Mouse (Mus musculus): ENCODE measurements around the gene Pef1. TPM values are rescaled to one million over a fixed set of nuclear protein-coding genes. Genes with fewer than 3 reads are reported as not detected.
A peak's percentile ranks its signal among the peaks of the same experiment; 100 is the strongest.

The Pef1 gene
- polyA plus RNA-seq, 1 experiment, result not detected

GRCm38 (mm10) chr4:130107444-130108131 lies 5.2 kb downstream of the Pef1 start:
- Histone ChIP-seq H3K4me1 (ENCODE audit: control insufficient read depth, insufficient read depth, low read length) (peaks cover 19% of the 10 kb centered on the region), H3K4me3 (ENCODE audit: insufficient read depth, low read depth, low read length) (peak overlapping the region; percentile 92), H3K27ac (ENCODE audit: insufficient read depth, low read depth, low read length) (peak overlapping the region; percentile 77)
- WGBS, result under 1% methylated on average over 39 of the region's 39 CpGs
- TF ChIP-seq POLR2A (IDR thresholded peaks at IDR 0.05; ENCODE audit: insufficient read depth, low read depth, low read length), result peak; percentile 12; the same call in 1 of the 2 replicates
- no peak for TF ChIP-seq CTCF (IDR thresholded peaks at IDR 0.05; ENCODE audit: insufficient read depth, low read depth, low read length)

GRCm38 (mm10) chr4:130108929-130109328 lies 6.6 kb downstream of the Pef1 start:
- Histone ChIP-seq H3K4me1 (ENCODE audit: control insufficient read depth, insufficient read depth, low read length) (peaks cover 23% of the 10 kb centered on the region), H3K27ac (ENCODE audit: insufficient read depth, low read depth, low read length) (no peak overlapping the region), H3K4me3 (ENCODE audit: insufficient read depth, low read depth, low read length) (no peak overlapping the region)
- 84% methylated on average over 3 of the region's 3 CpGs for WGBS
- TF ChIP-seq CTCF (IDR thresholded peaks at IDR 0.05; ENCODE audit: insufficient read depth, low read depth, low read length), result no peak
- TF ChIP-seq POLR2A (IDR thresholded peaks at IDR 0.05; ENCODE audit: insufficient read depth, low read depth, low read length), result no peak

- WGBS, result 68% methylated on average over 9 of the region's 9 CpGs
- peak overlapping the region; percentile 43; the same call in 1 of the 2 replicates for H3K27ac ChIP-seq (ENCODE audit: insufficient read depth, low read depth, low read length)
- TF ChIP-seq POLR2A (IDR thresholded peaks at IDR 0.05; ENCODE audit: insufficient read depth, low read depth, low read length) (no peak), CTCF (IDR thresholded peaks at IDR 0.05; ENCODE audit: insufficient read depth, low read depth, low read length) (no peak)
- no peak overlapping the region for H3K4me3 ChIP-seq (ENCODE audit: insufficient read depth, low read depth, low read length)
- peaks cover 23% of the 10 kb centered on the region for H3K4me1 ChIP-seq (ENCODE audit: control insufficient read depth, insufficient read depth, low read length)
Measured at GRCm38 (mm10) chr4:130109666-130110065, 7.3 kb downstream of the Pef1 start.

DNA sequence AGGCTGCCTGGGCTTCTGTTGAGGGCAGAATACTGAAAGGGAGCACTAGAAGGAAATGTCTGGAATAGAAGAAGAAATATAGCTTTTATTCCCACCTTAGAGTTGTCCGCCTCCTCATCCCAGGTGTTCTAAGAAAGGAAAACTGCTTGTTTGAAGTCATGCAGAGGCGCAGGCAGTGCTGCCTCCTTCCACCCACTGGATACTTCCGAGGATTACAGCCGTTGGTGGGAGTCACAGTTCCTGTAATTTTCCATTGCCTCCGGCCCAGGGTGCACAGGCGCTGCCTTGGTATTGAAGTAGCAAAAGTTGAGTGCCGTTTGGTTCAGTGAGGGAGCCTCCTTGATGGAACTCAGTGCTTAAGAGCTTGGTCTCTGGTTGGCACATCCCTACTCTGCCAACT lies 7.7 kb downstream of the Pef1 start:
- H3K4me1 ChIP-seq (ENCODE audit: control insufficient read depth, insufficient read depth, low read length), result peaks cover 23% of the 10 kb centered on the region

DNA sequence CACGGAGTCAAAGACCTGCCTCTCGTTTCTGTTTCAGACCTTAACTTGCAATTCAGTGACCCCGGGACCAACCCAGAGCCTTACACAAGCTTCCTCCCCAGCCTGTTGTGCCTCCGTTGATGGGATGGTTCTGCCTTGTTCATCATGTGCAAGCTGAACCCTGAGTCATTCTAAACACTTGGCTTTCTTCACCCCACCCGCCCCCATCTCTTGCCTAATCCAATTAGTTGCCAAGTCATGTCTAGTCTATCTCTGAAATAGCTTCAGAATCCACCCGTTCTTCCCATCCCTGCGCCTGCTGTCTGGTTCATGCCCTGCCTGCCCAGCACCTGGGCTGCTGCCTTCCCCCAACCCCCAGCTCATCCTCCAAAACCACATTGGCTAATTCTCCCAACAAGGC lies 9.9 kb downstream of the Pef1 start:
- no peak for TF ChIP-seq CTCF (IDR thresholded peaks at IDR 0.05; ENCODE audit: insufficient read depth, low read depth, low read length)
- TF ChIP-seq POLR2A (IDR thresholded peaks at IDR 0.05; ENCODE audit: insufficient read depth, low read depth, low read length), result no peak
- no peak overlapping the region for H3K27ac ChIP-seq (ENCODE audit: insufficient read depth, low read depth, low read length)
- WGBS, result 46% methylated on average over 7 of the region's 7 CpGs

More for the DNA sequence above, 7.7 kb downstream of the Pef1 start:
- Histone ChIP-seq H3K4me3 (ENCODE audit: insufficient read depth, low read depth, low read length) (no peak overlapping the region), H3K27ac (ENCODE audit: insufficient read depth, low read depth, low read length) (no peak overlapping the region)
- TF ChIP-seq POLR2A (IDR thresholded peaks at IDR 0.05; ENCODE audit: insufficient read depth, low read depth, low read length) (no peak), CTCF (IDR thresholded peaks at IDR 0.05; ENCODE audit: insufficient read depth, low read depth, low read length) (no peak)
- 43% methylated on average over 7 of the region's 7 CpGs for WGBS

GRCm38 (mm10) chr4:130112732-130113131 lies 10.4 kb downstream of the Pef1 start:
- H3K4me3 ChIP-seq (ENCODE audit: insufficient read depth, low read depth, low read length), result no peak overlapping the region
- 70% methylated on average over 1 of the region's 1 CpGs for WGBS
- TF ChIP-seq POLR2A (IDR thresholded peaks at IDR 0.05; ENCODE audit: insufficient read depth, low read depth, low read length) (no peak), CTCF (IDR thresholded peaks at IDR 0.05; ENCODE audit: insufficient read depth, low read depth, low read length) (no peak)
- H3K4me1 ChIP-seq (ENCODE audit: control insufficient read depth, insufficient read depth, low read length), result peaks cover 23% of the 10 kb centered on the region
- no peak overlapping the region for H3K27ac ChIP-seq (ENCODE audit: insufficient read depth, low read depth, low read length)

More for the DNA sequence above, 9.9 kb downstream of the Pef1 start:
- Histone ChIP-seq H3K4me1 (ENCODE audit: control insufficient read depth, insufficient read depth, low read length) (peaks cover 23% of the 10 kb centered on the region), H3K4me3 (ENCODE audit: insufficient read depth, low read depth, low read length) (no peak overlapping the region)

DNA sequence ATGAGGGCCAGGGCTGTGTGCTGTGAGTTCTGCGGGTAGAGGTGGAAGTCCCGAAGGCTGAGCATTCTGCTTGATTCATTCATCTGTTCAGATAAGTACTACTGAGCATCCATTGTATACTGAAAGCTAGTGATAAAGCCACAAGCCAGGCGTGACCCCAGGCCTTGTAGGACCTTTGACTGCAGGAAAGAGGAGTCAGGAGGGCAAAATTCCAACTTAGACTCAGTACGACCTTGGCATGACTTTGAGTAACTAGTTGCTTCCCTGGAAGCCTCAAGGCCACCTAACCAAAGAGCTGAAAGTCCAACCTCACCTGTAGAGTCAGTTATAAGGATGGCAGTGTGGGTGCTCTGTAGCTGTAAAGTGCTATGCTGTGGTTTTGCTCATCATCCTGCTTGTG lies 18.4 kb downstream of the Pef1 start:
- TF ChIP-seq CTCF (IDR thresholded peaks at IDR 0.05; ENCODE audit: insufficient read depth, low read depth, low read length) (no peak), POLR2A (IDR thresholded peaks at IDR 0.05; ENCODE audit: insufficient read depth, low read depth, low read length) (no peak)
- Histone ChIP-seq H3K27ac (ENCODE audit: insufficient read depth, low read depth, low read length) (no peak overlapping the region), H3K4me1 (ENCODE audit: control insufficient read depth, insufficient read depth, low read length) (no peaks in the 10 kb centered on the region), H3K4me3 (ENCODE audit: insufficient read depth, low read depth, low read length) (no peak overlapping the region)
- WGBS, result 88% methylated on average over 4 of the region's 4 CpGs

DNA sequence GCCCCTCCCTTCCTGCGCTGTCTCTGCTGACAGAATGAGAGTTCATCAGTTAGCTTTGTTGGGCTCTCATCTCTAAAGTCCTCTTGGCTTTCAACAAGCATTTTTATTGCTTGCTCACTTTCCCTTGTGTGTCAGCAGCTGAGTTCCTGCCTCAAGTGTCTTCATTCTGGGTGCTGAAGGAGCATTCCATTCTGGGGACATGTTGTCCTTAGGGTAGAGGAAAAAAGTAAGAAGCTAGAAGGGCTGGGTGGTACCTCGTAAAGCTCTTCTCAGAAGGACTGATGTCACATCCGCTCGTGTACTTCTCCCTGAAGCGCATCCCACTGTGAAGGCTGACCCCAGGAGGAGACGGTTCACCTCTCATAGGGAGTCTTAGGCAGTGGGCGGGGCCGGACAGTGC lies 19.2 kb downstream of the Pef1 start:
- TF ChIP-seq CTCF (IDR thresholded peaks at IDR 0.05; ENCODE audit: insufficient read depth, low read depth, low read length) (no peak), POLR2A (IDR thresholded peaks at IDR 0.05; ENCODE audit: insufficient read depth, low read depth, low read length) (no peak)
- Histone ChIP-seq H3K27ac (ENCODE audit: insufficient read depth, low read depth, low read length) (no peak overlapping the region), H3K4me3 (ENCODE audit: insufficient read depth, low read depth, low read length) (no peak overlapping the region), H3K4me1 (ENCODE audit: control insufficient read depth, insufficient read depth, low read length) (no peaks in the 10 kb centered on the region)
- 80% methylated on average over 8 of the region's 8 CpGs for WGBS

DNA sequence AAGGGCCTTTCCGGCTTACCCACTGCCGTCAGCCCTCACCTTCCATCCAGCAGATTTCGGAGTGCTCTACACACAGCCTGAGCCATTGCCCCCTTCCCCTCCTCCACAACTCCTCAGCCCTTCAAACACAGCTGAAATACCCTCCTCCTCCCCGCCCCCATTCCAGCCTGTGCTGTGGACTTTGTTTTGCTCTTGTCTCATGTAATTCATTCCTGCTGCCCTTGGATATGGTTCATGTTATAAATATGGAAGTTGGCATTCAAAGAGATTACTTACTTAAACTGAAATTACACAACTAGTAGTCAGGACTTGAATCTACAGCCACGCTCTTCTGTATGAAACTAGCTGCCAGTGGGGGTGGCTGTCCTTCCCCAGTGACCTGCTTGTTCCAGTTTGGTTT lies 20.7 kb downstream of the Pef1 start:
- TF ChIP-seq POLR2A (IDR thresholded peaks at IDR 0.05; ENCODE audit: insufficient read depth, low read depth, low read length) (no peak), CTCF (IDR thresholded peaks at IDR 0.05; ENCODE audit: insufficient read depth, low read depth, low read length) (no peak)
- Histone ChIP-seq H3K4me1 (ENCODE audit: control insufficient read depth, insufficient read depth, low read length) (no peaks in the 10 kb centered on the region), H3K27ac (ENCODE audit: insufficient read depth, low read depth, low read length) (no peak overlapping the region), H3K4me3 (ENCODE audit: insufficient read depth, low read depth, low read length) (no peak overlapping the region)
- 92% methylated on average over 5 of the region's 5 CpGs for WGBS

All from olfactory bulb, adult 2 months (tissue).